Mouse (Mus musculus) adrenal gland (tissue): ENCODE data around the gene Mrps18a.

Experiments used
- intact Hi-C: fragments of 180-260 bp; cut with DNase I; formaldehyde crosslinking; loops from one replicate; pipeline ENCODE4 v1.15.1; 2025
- long read RNA-seq, 2 experiments: library from polyadenylated mRNA; unstranded; transcript quantifications; one replicate each; pipeline ENCODE4 v2.0.0; 2020; ENCODE audit warnings: borderline replicate concordance in 1 of 2; ENCODE audit not compliant: insufficient replicate concordance in 1 of 2

Gene Mrps18a
- long read RNA-seq, experiment 1, transcript Mrps18a-201 (6 exons, 884 nt): major isoform, 90 of 97 reads
- long read RNA-seq, experiment 1, partial matches to known transcripts: 1 of 97 reads
- long read RNA-seq, experiment 1, other reads (novel, unspliced or antisense): 6 of 97 reads
- long read RNA-seq, experiment 2, transcript Mrps18a-201 (6 exons, 884 nt): major isoform, 134 of 140 reads
- long read RNA-seq, experiment 2, partial matches to known transcripts: 1 of 140 reads
- long read RNA-seq, experiment 2, other reads (novel, unspliced or antisense): 3 of 140 reads

DNA sequence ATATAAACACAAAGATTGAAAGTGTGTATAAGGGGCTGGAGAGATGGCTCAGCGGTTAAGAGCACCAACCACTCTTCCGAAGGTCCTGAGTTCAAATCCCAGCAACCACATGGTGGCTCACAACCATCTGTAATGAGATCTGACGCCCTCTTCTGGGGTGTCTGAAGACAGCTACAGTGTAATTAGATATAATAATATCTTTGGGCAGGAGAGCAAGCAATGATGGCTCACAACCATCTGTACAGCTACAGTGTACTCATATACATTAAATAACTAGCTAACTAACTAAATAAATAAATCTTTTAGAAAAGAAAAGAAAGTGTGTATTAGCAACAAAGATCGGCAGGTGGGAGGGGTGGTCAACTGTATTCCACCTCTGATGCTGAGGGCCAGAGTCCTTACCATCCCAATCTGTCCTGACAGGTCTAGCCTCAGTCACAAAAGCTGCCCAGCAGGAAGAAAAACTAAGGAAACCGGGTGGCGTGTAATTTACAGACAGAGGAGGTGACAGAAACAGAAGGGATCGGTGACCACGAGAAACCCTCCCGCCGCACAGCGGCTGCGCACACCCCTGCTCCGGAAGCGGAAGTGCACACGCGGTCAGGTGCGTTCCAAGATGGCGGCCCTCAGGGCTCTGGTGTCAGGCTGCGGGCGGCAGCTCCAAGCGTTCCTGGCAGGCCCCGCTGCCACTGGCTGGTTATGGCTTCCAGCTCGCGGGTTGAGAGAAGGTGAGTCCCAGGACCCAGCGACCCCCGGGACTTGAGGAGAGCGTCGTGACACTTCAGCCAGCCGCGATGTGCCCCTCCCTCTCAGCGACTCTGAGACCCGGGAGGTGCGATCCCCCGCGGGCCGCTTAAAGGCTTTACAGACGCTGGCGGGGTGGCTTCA lies at the start of gene Mrps18a:
Gene Mrps18a, plus strand, starts transcription at position 585 of the 888 bp plus-strand sequence.
- intact Hi-C loops: loop anchor here (5.0 kb wide), 1 partner anchor 73 kb away; no protein-coding TSS in a partner anchor

DNA sequence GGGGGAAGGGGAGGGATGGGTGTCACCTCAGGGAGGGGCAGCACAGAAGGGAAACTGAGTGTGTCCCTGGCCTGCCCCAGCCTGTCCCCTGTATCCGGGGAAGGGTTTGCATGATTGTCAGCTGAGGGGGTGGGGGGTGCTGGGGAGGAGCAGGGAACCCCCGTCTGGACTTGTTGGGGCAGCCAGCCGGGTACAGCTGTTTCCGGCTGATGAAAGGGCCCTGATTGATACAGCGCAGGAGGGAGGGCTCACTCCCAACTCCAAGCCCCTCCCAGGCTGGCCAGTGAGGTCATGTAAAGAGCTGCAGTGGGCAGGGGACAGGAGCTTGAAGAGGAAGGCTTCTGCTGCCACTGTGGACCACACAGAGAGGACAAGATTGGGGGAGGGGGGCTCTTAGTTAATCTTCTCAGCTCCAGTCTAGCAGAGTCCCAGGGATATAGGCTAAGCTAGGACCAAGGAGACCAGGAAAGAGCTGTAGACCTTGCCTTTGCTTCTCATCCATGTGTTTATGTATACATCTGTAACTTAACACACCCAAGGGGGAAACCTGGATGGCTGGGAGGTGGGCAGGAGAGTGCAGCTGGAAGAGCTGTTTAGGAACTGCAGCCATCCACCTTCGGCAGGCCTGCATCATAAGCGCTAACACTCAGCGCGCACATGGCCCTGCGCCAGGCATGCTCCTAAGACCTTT lies 47.4 kb upstream of the Mrps18a start:
- intact Hi-C loops: no loop called here

DNA sequence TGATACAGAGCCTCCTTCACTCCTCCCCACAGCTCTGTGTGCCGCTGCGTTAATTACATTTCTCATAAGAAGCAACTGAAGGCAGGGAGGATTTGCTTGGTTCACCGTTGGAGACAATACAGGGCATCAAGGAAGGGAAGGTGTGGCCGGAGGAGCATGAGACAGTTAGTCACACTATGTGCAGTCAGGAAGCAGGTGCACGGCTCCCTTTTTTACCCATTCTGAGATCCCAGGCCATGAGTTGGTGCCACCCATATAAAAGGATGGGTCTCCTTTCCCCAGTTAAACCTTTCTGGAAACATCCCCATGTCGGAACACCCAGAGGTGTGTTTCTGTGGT lies 46.8 kb upstream of the Mrps18a start:
- intact Hi-C loops: no loop called here

DNA sequence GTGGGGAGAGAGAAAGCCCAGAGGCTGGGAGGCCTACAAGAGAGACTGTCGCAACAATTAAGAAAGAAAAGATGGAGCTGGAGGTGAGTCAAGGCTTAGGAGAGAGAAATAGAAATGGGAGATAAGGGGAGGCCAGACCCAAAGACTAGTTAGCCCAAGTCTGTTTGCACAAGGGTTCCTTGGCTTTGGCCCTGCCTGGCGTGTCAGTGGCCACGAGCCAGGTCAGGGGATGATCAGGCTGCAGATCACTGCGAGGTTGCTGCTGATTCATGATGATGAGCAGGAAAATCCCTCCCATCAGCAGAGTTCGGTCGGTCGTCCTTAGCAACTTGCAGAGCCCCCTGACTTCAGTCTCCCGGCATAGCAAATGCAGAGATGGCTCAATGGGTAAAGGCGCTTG lies 40.7 kb upstream of the Mrps18a start:
- intact Hi-C loops: no loop called here

DNA sequence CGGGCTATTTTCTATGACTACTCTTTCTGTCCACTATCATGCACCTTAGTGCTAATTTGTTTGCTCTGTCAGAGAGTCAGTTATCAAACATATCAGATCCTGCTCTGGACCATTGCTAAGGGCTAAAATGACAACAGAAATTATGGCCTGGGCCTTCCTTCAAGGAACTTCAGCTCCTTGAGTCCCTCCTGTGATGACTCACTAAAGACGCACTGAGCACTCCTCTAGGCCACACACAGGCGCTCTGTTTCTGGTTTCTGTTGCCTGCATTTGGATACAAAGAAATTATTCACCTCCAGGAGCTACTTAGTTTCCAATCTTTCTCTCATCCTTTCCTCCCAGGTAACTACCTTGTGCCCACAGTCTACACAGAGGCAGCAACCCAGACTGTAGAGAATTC lies 39.3 kb upstream of the Mrps18a start:
- intact Hi-C loops: no loop called here

DNA sequence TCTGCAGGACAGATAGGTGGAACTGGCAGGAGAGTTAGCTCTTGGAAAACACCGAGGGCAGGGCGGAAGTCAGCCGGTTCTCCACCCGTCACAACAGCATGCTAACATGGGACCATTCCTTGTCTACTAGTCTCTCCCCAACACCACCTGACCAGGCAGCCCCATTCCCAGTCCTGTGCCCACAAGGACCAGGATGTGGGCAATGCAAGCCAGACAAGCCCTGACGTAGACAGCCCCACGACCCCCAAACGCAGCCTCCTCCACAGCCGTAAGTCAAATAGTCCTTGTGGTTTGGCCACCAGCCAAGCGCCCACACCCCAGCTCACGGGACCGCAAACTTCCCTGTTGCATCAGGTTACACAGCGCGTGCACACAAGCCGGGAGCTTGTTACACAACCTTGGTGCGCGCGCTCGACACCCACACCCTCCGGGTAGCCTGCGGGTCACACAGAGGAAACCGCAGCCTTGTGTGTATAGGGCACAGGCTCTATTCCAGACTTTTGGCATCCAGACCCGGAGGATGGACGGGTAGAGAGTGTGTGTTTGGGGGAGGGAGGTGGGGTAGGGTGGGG lies 37.0 kb upstream of the Mrps18a start:
- intact Hi-C loops: no loop called here

DNA sequence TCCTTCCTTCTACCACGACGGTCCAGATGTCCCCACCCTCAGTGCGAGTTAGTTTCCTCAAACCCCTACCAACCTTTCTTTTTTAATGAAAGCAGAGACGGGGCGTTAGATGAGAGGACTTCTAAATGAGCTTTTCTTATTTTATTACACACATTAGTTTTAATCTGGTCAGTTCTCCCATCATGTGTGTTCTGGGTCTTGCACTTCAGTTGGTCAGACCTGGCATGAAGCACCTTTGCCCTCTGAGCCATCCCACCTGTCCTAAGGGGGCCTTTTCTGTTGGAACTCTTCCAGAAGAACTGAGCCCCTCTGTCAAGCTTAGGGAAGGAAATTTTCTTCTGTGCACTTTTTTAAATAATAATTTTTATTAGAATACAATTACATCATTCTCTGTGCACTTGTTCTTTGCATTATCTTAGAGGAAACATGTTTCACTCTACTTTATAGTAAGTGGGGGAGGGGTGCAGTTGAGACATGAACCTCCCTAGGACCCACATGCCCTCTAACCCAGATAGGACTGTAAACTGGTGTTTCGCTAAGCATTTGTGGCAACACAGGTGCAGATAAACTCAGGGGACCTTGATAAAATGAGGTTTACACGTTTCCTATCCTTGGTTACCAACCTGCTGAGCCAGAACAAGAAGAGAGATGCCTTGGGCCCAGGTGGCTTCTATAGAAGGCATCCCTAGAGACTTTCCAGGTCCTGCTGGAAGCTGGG lies 36.2 kb upstream of the Mrps18a start:
- intact Hi-C loops: no loop called here

DNA sequence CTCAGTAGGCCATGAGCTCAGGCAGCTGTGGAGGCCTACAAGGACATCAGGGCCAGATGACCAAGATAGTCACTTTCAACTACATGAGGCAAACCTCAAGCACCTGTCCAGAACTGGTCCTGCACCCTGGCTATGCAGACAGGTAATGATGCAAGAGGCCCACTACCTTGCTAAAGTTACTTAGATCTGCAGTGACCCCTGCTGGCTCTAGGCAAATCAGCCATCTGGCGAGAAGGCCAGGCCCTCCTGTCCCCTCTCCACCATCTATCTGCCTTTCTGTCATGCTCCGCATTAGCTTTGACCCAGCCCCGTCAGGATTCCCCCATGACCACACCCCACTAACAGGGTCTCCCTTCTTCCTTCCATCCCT lies 35.7 kb upstream of the Mrps18a start:
- intact Hi-C loops: no loop called here

DNA sequence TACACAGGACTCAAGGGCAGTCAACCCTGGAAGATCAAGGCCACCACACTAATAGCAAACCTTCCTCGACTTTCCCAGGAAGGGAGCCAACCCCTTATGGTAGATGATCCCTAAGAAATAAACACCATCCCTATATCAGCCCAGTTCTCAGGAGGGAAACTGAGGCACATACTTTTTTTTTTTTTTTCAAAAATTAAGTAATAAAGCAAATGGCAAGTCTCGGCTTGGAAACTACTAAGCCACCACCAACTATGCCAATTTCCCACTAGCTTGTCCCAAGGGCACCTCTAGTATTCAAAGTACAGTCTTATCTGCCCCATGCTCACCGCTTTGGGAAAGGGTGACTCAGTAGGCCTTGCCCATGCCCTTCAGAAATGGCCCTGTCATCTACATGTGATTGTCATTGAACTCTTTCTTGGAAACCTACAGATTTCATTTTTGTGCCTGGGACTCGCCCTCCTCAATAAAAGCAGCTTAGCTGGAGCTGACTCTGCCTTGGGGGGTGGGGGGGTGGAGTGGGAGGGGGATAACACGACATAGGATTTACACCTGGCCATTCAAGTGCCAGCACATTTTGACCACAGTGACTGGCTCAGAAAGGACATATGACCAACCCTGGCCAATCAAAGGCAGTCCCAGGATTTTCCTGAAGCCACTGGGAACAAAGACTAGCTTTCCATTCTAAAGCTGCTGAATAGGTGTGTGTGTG lies 35.1 kb upstream of the Mrps18a start:
- intact Hi-C loops: no loop called here

DNA sequence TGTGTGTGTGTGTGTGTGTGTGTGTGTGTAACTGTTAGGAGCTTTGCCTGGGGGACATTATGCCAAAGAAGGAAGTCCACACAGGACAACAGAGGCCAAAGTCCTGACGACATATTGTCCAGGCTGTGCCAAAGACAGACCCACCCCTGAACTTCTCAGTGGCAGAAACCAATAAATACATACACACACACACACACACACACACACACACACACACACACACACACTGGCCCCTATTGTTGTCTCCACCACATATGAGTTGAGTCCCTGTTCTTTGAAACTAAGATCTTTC lies 34.6 kb upstream of the Mrps18a start:
- intact Hi-C loops: no loop called here

DNA sequence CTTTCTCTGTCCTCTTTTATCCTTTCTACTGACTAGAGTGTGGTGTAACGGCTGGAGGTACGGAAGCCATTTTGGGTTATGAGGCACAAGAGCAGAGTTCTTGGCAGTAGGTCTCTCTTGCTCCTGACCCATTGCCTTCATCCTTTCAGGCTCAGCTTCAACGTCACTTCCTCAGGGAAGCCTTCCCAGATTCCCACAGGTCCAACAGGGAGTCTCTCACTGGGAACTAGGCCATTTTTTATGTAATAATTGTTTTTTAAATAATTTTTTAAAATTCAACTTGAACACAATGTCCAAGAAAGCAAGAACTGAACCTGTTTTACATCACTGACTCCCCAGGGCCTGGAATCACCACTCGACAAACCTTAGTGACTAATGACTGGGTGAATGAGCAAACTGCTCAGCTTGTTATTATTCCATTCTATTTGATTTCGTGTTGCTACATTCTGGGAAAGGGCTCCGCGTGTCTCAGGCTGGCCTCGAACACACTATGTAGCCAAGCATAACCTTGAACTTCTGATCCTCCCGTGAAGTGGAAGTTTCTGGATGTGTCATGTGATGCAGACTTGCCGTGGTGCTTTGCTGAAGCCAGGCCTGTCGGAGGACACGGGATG lies 32.8 kb upstream of the Mrps18a start:
- intact Hi-C loops: no loop called here

DNA sequence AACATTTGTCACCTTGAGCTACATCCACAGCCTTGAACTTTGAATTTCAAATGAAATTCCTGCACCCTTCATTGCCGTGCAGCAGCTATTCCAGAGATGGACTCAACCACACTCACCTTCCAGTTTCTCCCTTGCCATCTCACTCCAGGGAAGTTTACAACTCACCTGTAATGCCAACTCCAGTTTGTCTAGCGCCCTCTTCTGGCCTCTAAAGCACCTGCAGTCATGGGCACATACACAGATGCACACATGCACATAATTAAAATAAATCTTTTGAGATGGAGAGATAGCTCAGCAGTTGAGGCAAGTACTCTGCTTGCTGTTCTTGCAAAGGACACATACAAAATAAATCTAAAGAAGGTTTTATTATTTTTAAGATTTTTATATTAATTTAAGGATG lies 31.7 kb upstream of the Mrps18a start:
- intact Hi-C loops: no loop called here

DNA sequence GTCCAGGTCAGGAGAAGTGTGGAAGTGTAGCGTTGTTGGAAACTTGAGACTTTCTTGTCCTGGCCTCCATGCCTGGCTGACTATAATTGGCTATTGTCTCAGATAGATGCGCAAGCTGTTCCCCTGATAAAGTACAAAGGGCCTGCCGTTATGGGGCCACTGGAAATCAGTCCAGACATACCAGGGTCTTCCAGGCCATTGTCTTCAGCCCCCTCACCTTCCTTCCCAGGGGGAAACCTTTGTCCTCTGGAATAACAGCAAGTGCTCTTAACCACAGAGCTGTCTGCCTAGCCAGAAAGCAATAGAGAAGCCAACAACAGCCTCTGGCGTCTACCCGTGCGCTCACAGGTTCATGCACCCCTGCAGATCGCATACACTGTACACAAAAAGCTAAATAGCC lies 30.4 kb upstream of the Mrps18a start:
- intact Hi-C loops: no loop called here

DNA sequence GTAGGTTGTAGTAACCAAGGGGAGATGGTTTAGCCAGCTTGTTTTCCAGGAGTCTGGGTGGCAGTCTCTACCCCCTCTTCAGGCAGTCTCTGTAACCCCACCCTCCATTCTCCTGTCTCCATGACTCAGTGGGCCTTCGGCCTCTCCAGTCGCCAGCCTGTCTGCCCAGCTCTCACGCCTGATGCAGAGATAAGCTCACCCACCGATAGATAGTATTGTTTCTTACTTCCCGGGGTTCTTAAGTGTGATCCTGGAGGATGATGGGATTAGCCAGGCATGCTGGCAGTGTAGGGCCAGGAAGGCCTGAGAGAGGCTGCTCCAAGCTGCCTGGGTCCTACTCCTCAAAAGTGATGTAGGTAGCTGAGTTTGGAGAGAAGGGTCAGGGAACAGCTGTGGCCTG lies 29.7 kb upstream of the Mrps18a start:
- intact Hi-C loops: no loop called here

DNA sequence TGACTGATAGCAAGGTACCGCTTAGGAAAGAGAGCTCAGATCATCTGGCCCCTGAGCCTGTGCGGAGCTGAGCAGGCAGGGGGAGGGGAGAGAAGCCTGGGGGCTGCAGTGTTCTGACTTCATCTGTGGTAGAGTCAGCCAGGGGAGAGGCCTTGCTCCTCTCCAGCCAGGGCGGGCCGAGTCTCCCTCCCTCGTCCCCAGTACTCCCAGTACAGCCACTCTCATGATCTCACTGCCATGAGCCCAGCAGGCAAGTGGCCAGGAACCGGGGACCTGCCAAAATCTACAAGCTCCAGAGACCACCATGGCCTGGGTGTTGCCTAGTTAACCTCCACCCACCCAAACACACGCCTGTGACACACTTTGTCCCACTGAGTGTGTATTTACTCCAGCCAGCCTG lies 29.1 kb upstream of the Mrps18a start:
- intact Hi-C loops: no loop called here

DNA sequence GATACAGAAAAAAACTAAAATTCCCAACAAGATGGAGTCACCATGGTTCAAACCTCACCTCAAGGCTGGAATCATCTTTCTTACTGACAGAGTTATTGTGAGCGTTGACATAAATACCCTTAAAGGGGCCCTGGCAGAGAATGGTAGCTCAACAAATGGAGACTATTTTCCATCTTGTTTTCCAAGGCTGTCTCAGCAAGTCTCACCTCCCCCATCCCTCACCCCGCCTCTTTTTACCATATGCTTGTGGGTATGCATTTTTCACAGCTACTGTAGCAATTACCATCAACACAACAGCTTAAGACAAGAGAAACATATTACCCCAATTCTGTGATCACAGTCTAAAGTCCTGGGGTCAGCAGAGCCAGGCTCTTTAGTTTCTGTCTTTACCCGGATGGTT lies 27.4 kb upstream of the Mrps18a start:
- intact Hi-C loops: no loop called here

DNA sequence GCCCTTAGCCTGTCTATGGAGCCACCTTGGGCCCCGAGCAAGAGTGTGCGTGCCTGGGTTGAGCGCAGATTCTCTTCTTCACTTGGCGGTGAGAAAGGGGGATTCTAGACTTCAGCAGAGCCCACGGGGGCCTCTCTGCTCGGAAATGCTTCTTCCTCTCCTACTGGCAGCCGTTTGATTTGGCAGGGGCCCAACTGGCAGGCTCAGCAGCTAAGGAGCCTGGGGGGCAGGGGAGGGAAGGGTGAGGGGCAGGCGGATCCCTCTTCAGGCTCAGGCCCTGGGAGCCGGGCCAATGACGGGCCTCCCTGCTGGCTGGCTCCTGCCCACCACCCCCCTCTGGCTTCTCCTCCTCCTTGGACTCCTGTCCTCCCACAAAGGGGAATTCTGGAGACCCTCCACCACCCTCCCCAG lies 26.7 kb upstream of the Mrps18a start:
- intact Hi-C loops: no loop called here

DNA sequence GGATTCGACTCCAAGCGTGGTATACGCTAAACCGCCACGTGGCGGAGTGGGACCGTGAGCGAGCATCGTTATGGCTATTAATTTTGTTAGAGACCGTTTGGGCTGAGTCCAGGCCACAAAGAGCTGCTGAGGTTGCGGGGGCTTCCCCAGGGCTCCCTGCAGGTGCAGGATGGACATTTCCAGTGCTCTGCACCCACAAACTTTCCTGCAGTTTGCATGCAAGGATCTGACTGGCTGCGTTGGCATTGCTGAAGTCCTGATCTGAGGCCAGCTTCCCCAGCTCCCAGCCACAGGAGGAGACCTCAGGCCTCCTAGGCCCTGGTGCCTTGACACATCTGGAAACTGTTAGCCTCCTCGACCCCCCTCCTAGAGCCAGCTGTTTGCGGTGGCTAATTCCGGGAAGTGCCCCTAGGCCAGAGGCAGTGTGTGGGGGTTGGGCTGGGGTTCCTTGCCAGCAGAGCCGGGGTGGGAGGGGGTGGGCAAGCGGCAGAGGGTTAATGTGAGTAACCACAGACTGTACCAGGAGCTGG lies 24.4 kb upstream of the Mrps18a start:
- intact Hi-C loops: no loop called here

DNA sequence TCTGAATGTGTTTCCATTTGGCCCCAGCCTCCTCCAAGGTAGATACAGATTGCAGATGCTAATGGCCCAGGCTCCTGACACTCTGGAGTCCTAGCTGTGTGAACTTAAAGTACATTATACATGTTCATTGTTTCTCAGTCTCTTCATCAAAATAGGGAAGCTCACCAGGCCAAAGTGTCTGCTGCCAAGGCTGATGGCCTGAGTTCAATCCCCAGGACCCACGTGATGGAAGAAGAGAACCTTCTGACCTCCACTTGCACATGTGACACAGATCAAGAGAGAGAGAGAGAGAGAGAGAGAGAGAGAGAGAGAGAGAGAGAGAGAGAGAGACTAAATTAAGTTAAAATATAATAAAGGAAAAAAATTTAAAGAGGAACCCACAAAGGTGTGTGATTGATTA lies 19.4 kb upstream of the Mrps18a start:
- intact Hi-C loops: no loop called here

DNA sequence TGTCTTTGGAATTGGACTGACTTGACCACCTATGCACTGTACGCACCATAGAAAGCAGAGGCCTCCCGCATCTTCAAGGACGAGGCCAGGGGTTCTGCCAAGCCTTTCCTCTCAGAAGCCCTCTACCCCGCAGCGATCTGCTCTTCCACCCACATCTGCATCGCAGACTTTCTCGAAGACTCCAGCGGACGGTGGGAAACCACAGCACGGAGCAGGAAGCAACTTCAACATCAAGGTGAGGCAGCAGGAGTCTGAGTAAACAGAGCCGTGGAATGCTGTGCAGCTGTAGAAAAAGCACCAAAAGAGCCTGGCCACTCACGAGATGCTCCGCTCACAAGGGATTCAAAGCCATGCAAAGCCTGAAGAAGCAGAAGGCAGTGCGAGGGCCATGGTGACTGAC lies 18.9 kb upstream of the Mrps18a start:
- intact Hi-C loops: no loop called here
